Mouse (Mus musculus) adrenal gland, adult (tissue): ENCODE results near the gene Gpat3.

Experiments
- DNase-seq, 2 experiments: peaks; one replicate each; pipeline ENCODE4 v3.0.0; 2022 to 2023; ENCODE audit warnings: low spot score in 1 of 2; ENCODE audit not compliant: inconsistent age in 2 of 2

The Gpat3 gene

GRCm38 (mm10) chr5:100860417-100861053 is 15.0 kb downstream of the Gpat3 start:
- DNase-seq: peak; percentile 56 to 81

GRCm38 (mm10) chr5:100861140-100861539 is 15.6 kb downstream of the Gpat3 start:
- no peak for DNase-seq

- peak; percentile 78 to 81 for DNase-seq
Measured at GRCm38 (mm10) chr5:100861811-100862210, 16.3 kb downstream of the Gpat3 start.

- DNase-seq: no peak
Measured at GRCm38 (mm10) chr5:100863091-100863490, 17.6 kb downstream of the Gpat3 start.

GRCm38 (mm10) chr5:100864438-100864837 is 18.9 kb downstream of the Gpat3 start:
- DNase-seq: peak in 1 of 2 experiments; percentile 69

GRCm38 (mm10) chr5:100866183-100866582 is 20.7 kb downstream of the Gpat3 start:
- no peak for DNase-seq

- no peak for DNase-seq
Measured at GRCm38 (mm10) chr5:100869197-100869895, 23.8 kb downstream of the Gpat3 start.

- DNase-seq: peak; percentile 36 to 68
Measured at GRCm38 (mm10) chr5:100871987-100872386, 26.5 kb downstream of the Gpat3 start.

- no peak for DNase-seq
Measured at GRCm38 (mm10) chr5:100874721-100875120, 29.2 kb downstream of the Gpat3 start.

- peak in 1 of 2 experiments; percentile 15 for DNase-seq
Measured at GRCm38 (mm10) chr5:100875180-100875579, 29.7 kb downstream of the Gpat3 start.

GRCm38 (mm10) chr5:100877021-100877420 is 31.5 kb downstream of the Gpat3 start:
- peak; percentile 27 to 70 for DNase-seq

- no peak for DNase-seq
Measured at GRCm38 (mm10) chr5:100885216-100885615, 39.7 kb downstream of the Gpat3 start.

GRCm38 (mm10) chr5:100886331-100886988 is 40.9 kb downstream of the Gpat3 start:
- DNase-seq: no peak

GRCm38 (mm10) chr5:100896199-100896598 is 50.7 kb downstream of the Gpat3 start:
- no peak for DNase-seq

- no peak for DNase-seq
Measured at GRCm38 (mm10) chr5:100899745-100900489, 54.4 kb downstream of the Gpat3 start.

GRCm38 (mm10) chr5:100901046-100901445 is 55.5 kb downstream of the Gpat3 start:
- no peak for DNase-seq

- DNase-seq: no peak
Measured at GRCm38 (mm10) chr5:100908478-100908877, 63.0 kb downstream of the Gpat3 start.

GRCm38 (mm10) chr5:100908901-100909300 is 63.4 kb downstream of the Gpat3 start:
- no peak for DNase-seq

GRCm38 (mm10) chr5:100909691-100910090 is 64.2 kb downstream of the Gpat3 start:
- no peak for DNase-seq

GRCm38 (mm10) chr5:100911502-100912097 is 66.1 kb downstream of the Gpat3 start:
- DNase-seq: no peak

GRCm38 (mm10) chr5:100912366-100912765 is 66.9 kb downstream of the Gpat3 start:
- no peak for DNase-seq
